Mouse (Mus musculus) kidney, embryonic 15.5 days (tissue): ENCODE data around the gene Frmpd1. TPM values are rescaled to one million over a fixed set of nuclear protein-coding genes. Genes with fewer than 3 reads are reported as not detected.

Experiments used
- ATAC-seq: fragments of 200-750 bp; cut with Nextera tagmentation; replicated peaks from 2 replicates; pipeline ENCODE4 v1.8.0; 2017; ENCODE audit warnings: moderate TSS enrichment; ENCODE audit not compliant: low FRiP score
- H3K27ac ChIP-seq: fragments of 300-500 bp; sonication (generic); 2 replicates; pipeline ENCODE4 v1.5.1; 2015; ENCODE audit warnings: mild to moderate bottlenecking, inconsistent platforms
- H3K27me3 ChIP-seq: fragments of 300-500 bp; sonication (generic); 2 replicates; pipeline ENCODE4 v1.6.1; 2015; ENCODE audit warnings: inconsistent platforms
- H3K36me3 ChIP-seq: fragments of 300-500 bp; sonication (generic); 2 replicates; pipeline ENCODE4 v1.6.1; 2015; ENCODE audit warnings: inconsistent platforms
- H3K4me1 ChIP-seq: fragments of 300-500 bp; sonication (generic); 2 replicates; pipeline ENCODE4 v1.6.1; 2015; ENCODE audit warnings: inconsistent platforms
- H3K4me2 ChIP-seq: fragments of 300-500 bp; sonication (generic); 2 replicates; pipeline ENCODE4 v1.6.1; 2015; ENCODE audit warnings: moderate library complexity, mild to moderate bottlenecking, inconsistent platforms
- H3K4me3 ChIP-seq: fragments of 300-500 bp; sonication (generic); replicated peaks from 2 replicates; pipeline ENCODE4 v1.5.1; 2015; ENCODE audit warnings: mild to moderate bottlenecking, inconsistent platforms
- H3K9ac ChIP-seq: fragments of 300-500 bp; sonication (generic); 2 replicates; pipeline ENCODE4 v1.6.1; 2015; ENCODE audit warnings: mild to moderate bottlenecking, inconsistent platforms
- H3K9me3 ChIP-seq: fragments of 300-500 bp; sonication (generic); replicated peaks from 2 replicates; pipeline ENCODE4 v1.6.1; 2016; ENCODE audit warnings: inconsistent platforms
- WGBS: fragments of 180-500 bp; shearing (Covaris S2); methylation state at CpG from one replicate; pipeline ENCODE4 v1.1.7; 2015; ENCODE audit warnings: mixed read lengths; 5-methylcytosine and 5-hydroxymethylcytosine counted together
- polyA plus RNA-seq: library from polyadenylated mRNA; unstranded; fragments of >200 nt; fragmentation: Nextera tagmentation; extraction: Ambion mirVana; gene quantifications from 2 replicates; pipeline ENCODE4 v1.2.1, GENCODE M21; 2015

Gene Frmpd1
- polyA plus RNA-seq, 1 experiment from 2014 or later, result 0.35 TPM

DNA sequence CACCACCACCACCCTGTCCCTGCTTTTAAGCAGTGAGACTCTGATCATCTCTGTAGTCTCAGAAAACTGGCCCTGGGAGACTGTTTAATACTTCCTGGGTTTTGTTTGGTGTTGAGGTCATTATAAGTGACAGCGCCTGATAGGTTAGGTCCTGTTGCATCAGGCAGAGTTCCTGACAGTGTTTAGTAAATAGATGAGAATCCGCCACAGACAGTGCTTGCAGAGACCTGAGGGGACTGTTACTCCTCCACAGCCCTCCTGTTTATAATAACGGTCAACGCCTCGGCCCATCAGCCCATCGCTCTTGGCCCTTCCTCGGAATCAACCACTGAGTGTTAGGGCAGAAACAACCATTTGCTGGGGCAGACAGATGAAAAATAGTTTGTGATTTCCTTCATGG is 57.5 kb downstream of the Frmpd1 start:
- Histone ChIP-seq H3K27ac (no peak overlapping the region), H3K9me3 (no peaks in the 10 kb centered on the region), H3K4me1 (no peaks in the 10 kb centered on the region), H3K4me3 (no peak overlapping the region), H3K27me3 (no peaks in the 10 kb centered on the region), H3K36me3 (no peaks in the 10 kb centered on the region), H3K4me2 (no peak overlapping the region), H3K9ac (no peak overlapping the region)
- 58% methylated on average over 7 of the region's 7 CpGs for WGBS
- ATAC-seq, result no peak

DNA sequence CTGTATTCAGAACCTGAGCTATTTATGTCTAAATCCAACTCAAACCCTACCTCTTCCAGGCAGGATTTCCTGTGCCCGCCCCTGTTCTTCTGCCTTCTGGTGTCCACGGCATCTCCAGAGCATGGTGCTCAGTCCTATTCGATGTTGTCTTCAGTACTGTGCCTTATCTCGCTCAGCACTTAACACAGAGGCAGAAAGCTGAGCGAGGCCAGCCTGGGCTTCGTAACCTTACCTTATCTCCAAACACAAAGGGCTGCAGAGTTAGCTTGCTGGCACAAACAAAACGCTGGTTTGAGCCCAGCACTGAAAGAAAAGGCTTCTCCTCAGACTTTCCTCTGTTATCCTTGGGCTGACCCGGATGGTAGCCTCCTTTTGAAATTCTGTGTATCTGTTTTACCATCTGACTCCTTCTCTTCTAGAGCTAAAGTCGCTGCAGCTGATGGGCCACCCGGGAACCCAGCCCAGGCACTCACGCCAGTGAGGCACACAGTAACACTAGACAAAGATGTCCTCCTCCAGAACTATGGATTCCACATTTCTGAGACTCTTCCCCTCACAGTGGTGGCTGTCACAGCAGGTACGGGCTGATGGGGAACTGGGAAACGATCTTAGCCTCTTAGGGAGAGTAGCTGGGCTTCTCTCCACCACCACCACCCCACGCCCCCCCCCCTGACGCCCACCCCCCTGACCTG is 58.7 kb downstream of the Frmpd1 start:
- Histone ChIP-seq H3K9me3 (no peaks in the 10 kb centered on the region), H3K4me1 (no peaks in the 10 kb centered on the region), H3K36me3 (no peaks in the 10 kb centered on the region), H3K9ac (no peak overlapping the region), H3K4me3 (no peak overlapping the region), H3K4me2 (no peak overlapping the region), H3K27ac (no peak overlapping the region), H3K27me3 (no peaks in the 10 kb centered on the region)
- ATAC-seq, result no peak
- 70% methylated on average over 15 of the region's 15 CpGs for WGBS

DNA sequence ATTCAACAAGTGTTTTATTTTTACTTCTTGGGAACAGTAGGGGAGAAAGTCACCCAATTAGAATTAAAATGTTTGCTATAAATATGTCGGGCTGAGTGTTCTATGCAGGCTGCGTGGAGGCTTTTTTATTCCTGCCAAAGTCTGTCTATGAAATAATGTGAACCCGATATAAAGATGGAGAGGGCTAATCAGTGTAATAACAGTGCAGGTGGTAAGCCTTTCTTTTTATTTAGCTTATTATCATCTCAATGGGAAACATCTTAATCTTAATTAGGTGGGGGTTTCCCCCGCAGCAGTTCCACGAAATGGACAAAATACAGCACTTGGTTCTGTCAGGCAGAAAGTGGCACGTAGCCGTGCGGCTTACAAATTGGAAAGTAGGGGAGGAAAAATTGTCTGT is 66.6 kb downstream of the Frmpd1 start:
- H3K4me2 ChIP-seq, result no peak overlapping the region
- no peak overlapping the region for H3K9ac ChIP-seq
- no peaks in the 10 kb centered on the region for H3K9me3 ChIP-seq
- 83% methylated on average over 8 of the region's 8 CpGs for WGBS
- no peaks in the 10 kb centered on the region for H3K27me3 ChIP-seq
- no peaks in the 10 kb centered on the region for H3K36me3 ChIP-seq
- no peak overlapping the region for H3K27ac ChIP-seq
- ATAC-seq, result no peak
- H3K4me3 ChIP-seq, result no peak overlapping the region
- no peaks in the 10 kb centered on the region for H3K4me1 ChIP-seq

DNA sequence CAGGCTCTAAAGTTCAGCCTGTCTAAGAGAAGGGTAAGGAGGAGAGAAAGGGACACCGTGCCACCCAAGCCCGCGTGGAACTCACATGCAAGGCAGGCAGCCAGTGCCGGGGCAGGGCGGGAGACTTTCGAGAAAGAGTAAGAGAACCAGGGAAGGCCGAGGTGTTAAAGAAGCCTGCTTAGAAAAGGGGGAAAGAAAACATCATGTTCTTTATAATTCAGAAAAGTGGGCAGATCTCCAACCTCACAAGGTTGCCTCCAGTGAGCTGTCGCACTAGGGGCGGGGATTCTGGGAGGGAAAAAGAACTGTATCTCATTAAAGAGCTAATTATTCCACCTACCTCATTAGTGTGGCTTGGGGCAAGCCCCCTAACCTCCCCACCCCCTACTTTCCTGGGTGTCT is 68.2 kb downstream of the Frmpd1 start:
- Histone ChIP-seq H3K4me1 (no peaks in the 10 kb centered on the region), H3K9ac (no peak overlapping the region), H3K27ac (no peak overlapping the region), H3K36me3 (no peaks in the 10 kb centered on the region), H3K9me3 (no peaks in the 10 kb centered on the region), H3K27me3 (no peaks in the 10 kb centered on the region), H3K4me2 (no peak overlapping the region), H3K4me3 (no peak overlapping the region)
- no peak for ATAC-seq
- WGBS, result 41% methylated on average over 9 of the region's 9 CpGs

DNA sequence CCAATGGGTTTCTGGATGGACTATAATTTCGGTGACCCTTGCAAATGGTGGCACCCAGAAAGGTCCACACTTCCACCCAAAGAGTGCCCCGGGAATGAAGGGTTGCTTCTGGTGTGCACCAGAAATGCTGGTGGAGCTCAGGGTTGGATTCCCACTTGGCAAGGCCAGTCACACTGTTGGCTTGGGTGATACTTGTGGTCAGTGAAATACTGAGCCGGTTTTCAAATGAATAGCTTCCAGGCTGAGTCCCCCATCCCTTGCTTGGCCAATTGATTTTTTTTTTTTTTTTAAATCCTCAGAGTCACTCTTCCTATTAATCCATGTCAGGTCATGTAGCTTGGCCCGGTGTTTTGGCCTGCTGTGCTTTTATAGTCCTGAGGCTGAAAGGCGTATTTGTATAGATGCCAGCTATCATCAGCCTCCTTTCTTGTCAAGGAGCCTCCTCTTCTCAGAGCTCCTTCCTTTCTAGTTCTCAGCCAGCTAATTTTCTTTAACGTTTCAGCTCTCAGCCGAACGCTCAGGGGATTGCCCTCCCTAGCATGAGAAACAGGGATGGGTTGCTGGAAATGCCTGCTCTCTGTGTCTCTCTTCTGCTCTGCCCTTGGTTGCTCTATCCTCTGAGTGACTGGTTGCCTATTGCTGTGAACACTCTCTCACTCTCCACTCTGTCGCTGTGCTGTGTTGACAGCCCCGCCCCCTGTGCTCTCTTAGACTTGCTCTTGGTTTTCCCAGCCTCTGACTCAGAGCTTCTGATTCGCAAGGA is 69.3 kb downstream of the Frmpd1 start:
- Histone ChIP-seq H3K27me3 (no peaks in the 10 kb centered on the region), H3K4me2 (no peak overlapping the region), H3K36me3 (no peaks in the 10 kb centered on the region), H3K4me1 (no peaks in the 10 kb centered on the region), H3K9me3 (no peaks in the 10 kb centered on the region), H3K27ac (no peak overlapping the region), H3K4me3 (no peak overlapping the region), H3K9ac (no peak overlapping the region)
- ATAC-seq, result no peak
- WGBS, result 57% methylated on average over 11 of the region's 11 CpGs

DNA sequence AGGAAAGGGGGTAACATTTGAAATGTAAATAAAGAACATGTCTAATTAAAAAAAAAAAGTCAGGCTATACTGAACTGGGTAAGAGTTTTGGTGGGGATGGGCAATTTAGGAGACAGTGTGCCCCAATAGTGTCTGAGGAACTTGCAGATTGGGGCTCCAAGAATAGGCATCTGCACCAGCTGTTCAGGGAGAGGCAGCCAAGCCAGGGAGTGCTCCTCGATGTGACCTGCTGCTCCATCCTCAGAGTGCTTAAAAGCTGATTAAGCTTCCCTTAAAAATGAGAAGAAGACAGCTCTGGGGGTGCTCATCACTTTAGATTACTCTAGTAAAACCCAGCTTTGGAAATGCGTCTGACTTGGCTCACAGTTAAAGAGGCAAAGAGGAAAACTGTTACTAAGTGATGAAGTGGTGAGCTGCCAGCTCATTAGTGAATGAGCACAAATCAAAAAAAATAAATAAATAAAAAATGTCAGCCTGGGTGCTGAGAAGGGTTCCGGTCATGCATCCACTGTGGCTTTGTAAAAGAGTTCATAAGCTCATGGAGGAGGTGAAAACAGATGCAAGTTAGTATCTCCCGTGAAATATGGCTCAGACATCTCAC is 74.7 kb downstream of the Frmpd1 start:
- 60% methylated on average over 4 of the region's 4 CpGs for WGBS

DNA sequence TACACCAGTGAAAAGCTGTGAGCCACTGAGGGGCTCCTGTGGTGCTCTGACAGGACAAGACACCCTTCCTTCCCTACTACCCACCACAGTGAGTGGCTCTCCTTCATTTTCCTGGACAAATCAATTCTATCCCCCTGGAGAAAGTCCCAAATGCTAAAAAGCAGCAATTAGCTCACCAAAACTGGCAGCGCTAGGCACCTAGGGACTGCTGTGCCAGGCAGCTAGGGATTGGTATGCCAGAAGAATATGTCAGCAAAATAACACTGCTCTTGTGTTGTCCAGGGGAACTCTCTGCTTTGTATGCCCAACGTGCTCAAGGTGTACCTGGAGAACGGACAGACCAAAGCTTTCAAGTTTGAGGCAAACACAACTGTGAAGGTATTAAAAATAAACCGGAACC is 76.9 kb downstream of the Frmpd1 start:
- no peaks in the 10 kb centered on the region for H3K36me3 ChIP-seq
- no peaks in the 10 kb centered on the region for H3K9me3 ChIP-seq
- H3K27me3 ChIP-seq, result no peaks in the 10 kb centered on the region
- H3K4me3 ChIP-seq, result no peak overlapping the region
- no peak overlapping the region for H3K9ac ChIP-seq
- WGBS, result 88% methylated on average over 4 of the region's 4 CpGs
- 0 out of 2 replicates have a peak, but pooled peaks cover 5% of the 10 kb centered on the region for H3K4me1 ChIP-seq
- no peak overlapping the region for H3K27ac ChIP-seq
- ATAC-seq, result no peak
- H3K4me2 ChIP-seq, result no peak overlapping the region

More for the DNA sequence above, 74.7 kb downstream of the Frmpd1 start:
- Histone ChIP-seq H3K9ac (no peak overlapping the region), H3K36me3 (no peaks in the 10 kb centered on the region), H3K4me2 (no peak overlapping the region), H3K27me3 (no peaks in the 10 kb centered on the region), H3K4me3 (no peak overlapping the region), H3K4me1 (0 out of 2 replicates have a peak, but pooled peaks cover 5% of the 10 kb centered on the region), H3K9me3 (no peaks in the 10 kb centered on the region), H3K27ac (no peak overlapping the region)
- no peak for ATAC-seq

DNA sequence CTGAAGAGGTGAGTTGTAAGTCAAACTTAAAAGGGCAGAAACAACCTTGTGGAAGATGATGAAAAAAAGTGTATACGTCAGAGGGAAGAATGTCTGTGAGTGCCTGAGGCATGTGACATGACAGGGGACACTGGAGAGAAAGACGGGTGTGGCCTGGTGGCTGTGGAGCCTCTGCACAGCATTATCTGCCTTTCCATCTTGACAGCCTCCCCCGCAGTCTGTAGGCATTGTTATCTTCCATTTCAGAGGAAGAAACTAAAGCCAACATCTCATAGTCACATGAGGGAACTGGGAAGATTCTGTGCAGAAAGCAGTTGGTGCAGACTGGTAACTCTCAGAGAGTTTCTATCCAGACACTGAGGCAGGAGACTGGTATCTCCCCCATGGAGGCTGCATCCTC is 83.2 kb downstream of the Frmpd1 start:
- Histone ChIP-seq H3K27ac (no peak overlapping the region), H3K4me3 (no peak overlapping the region), H3K4me2 (no peak overlapping the region), H3K9ac (no peak overlapping the region), H3K27me3 (no peaks in the 10 kb centered on the region), H3K4me1 (peaks cover 7% of the 10 kb centered on the region), H3K9me3 (no peaks in the 10 kb centered on the region), H3K36me3 (no peaks in the 10 kb centered on the region)
- no peak for ATAC-seq
- WGBS, result 66% methylated on average over 3 of the region's 3 CpGs

DNA sequence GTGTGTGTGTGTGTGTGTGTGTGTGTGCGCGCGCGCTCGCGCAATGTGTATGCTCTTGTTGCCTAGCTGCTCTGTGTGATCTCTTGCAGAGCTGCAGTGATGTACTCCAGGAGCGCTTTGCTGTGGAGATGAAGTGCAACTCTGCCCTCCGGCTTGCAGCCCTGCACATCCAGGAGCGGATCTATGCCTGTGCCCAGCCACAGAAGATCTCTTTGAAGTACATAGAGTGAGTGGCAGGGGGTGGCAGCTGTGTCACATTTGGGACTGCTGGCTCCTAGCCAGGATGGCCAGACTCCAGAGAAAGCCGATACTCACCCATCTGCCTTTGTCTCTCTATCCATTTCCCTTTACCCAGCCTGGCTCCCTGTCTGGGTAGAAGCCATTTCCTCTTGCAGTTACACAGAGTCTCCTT is 86.4 kb downstream of the Frmpd1 start:
- no peaks in the 10 kb centered on the region for H3K27me3 ChIP-seq
- no peak overlapping the region for H3K4me3 ChIP-seq
- H3K4me2 ChIP-seq, result no peak overlapping the region
- H3K9ac ChIP-seq, result no peak overlapping the region
- H3K4me1 ChIP-seq, result peaks cover 7% of the 10 kb centered on the region
- WGBS, result 74% methylated on average over 10 of the region's 10 CpGs
- no peak overlapping the region for H3K27ac ChIP-seq
- no peaks in the 10 kb centered on the region for H3K36me3 ChIP-seq
- peak; percentile 40; the same call in 1 of the 2 replicates for ATAC-seq
- no peaks in the 10 kb centered on the region for H3K9me3 ChIP-seq

DNA sequence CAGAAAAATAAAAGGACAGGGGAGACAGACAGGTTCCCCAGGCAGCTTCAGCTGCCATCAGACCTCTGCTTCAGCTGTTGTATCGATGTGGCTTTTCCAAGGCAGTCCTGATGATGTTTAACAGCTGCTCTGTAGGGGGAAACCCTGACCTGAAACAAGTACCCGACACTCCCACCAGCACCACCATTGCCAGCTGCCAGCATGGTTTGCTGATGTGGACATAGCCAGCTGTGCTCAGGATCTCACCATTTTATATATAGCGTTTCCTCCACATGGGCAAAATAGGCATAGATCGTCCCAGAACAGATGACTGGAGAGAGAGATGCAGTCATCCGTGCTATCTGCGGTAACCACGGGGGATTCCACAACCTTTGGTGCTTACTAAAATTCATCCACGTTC is 91.1 kb downstream of the Frmpd1 start:
- peaks cover 7% of the 10 kb centered on the region for H3K4me1 ChIP-seq
- no peak overlapping the region for H3K4me2 ChIP-seq
- H3K9ac ChIP-seq, result no peak overlapping the region
- no peak overlapping the region for H3K27ac ChIP-seq
- no peak for ATAC-seq
- H3K4me3 ChIP-seq, result no peak overlapping the region
- H3K9me3 ChIP-seq, result no peaks in the 10 kb centered on the region
- no peaks in the 10 kb centered on the region for H3K36me3 ChIP-seq
- WGBS, result 67% methylated on average over 8 of the region's 8 CpGs
- no peaks in the 10 kb centered on the region for H3K27me3 ChIP-seq

DNA sequence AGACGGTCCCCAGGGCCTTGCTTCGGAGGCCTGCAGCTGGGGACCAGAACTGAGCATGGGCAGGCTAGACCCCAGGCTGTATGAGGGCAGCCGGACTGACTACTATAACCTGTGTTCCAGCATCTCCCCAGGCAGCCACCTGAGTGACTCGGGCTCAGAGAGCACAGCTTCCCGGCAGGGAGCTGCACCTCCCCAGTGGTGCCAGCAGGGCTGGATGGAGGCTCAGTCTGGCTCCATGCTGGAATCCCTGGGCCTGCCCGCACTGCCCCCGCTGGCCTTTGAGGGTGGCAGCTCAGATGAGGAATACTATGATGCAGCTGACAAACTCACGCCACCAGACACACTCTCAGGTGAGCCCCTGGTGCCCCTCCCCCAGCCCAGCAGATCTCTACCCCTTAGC is 94.6 kb downstream of the Frmpd1 start:
- Histone ChIP-seq H3K4me1 (no peaks in the 10 kb centered on the region), H3K27me3 (no peaks in the 10 kb centered on the region), H3K4me2 (no peak overlapping the region), H3K27ac (no peak overlapping the region), H3K9ac (no peak overlapping the region), H3K9me3 (no peaks in the 10 kb centered on the region), H3K4me3 (no peak overlapping the region), H3K36me3 (no peaks in the 10 kb centered on the region)
- WGBS, result 51% methylated on average over 8 of the region's 8 CpGs
- 0 out of 2 replicates have a peak, but pooled peaks have one; percentile 15 for ATAC-seq

DNA sequence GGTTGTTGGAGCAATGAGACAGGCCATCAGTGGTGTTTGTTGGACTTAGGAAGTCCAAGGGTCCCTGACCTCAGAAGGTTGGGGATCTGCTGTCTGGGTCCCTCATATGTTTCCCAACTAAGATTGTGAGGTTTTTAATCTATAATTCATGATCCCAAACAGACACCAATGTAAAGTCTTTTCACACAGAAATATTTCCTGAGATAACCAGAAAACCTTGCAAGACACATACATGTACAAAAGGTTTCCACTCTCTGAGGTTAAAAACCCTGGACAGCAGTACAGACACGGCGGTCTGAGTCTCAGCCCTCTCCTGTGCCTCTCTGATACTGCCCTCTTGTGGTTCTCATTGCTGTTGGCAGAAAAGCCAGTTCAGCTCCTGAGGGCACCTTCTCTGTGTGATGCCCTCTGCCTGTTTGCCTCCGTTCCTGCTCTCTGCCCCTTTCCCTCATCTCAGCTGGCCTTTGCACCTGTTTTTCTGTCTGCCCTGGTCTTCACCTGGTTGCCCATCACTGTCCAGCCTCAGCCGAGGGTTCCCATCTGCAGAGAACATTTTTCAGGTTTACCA is 95.4 kb downstream of the Frmpd1 start:
- no peak overlapping the region for H3K4me2 ChIP-seq
- H3K4me3 ChIP-seq, result no peak overlapping the region
- peaks cover 2% of the 10 kb centered on the region; the same call in 1 of the 2 replicates for H3K4me1 ChIP-seq
- no peaks in the 10 kb centered on the region for H3K36me3 ChIP-seq
- no peaks in the 10 kb centered on the region for H3K27me3 ChIP-seq
- H3K9me3 ChIP-seq, result no peaks in the 10 kb centered on the region
- no peak overlapping the region for H3K9ac ChIP-seq
- H3K27ac ChIP-seq, result no peak overlapping the region
- 15% methylated on average over 4 of the region's 4 CpGs for WGBS
- peak; percentile 76; the same call in 1 of the 2 replicates for ATAC-seq
